ENCODE assay signal across 9 mouse cellular contexts in genomic region chr12:103995292-103996072, GRCm38 (mm10). TPM values are rescaled to one million over a fixed set of nuclear protein-coding genes. Genes with fewer than 3 reads are reported as not detected.
DNase-seq lines count a peak whose midpoint lies in the region; ATAC-seq and TF ChIP-seq lines count a peak whose summit lies in the region.
"Had no signal": no experiment of that assay in that cellular context is flagged by ENCODE, and none has a peak within 500 bp of the region (broad histone marks: within the 10 kb centered on the region; RNA-seq: fewer than 3 reads in every experiment).

No protein-coding gene starts in this region.

- ATAC-seq in G1E (ENCODE audit: extremely low read depth, insufficient number of reproducible peaks, low FRiP score, poor library complexity, severe bottlenecking): no peak
- peak; percentile 75 for ATAC-seq in kidney, embryonic 14.5 days (ENCODE audit: low FRiP score, low TSS enrichment)
- ATAC-seq in limb, embryonic 14.5 days (ENCODE audit: low FRiP score, low read depth): no peak
- ATAC-seq in neural tube, embryonic 12.5 days (ENCODE audit: low FRiP score, low read depth): peak; percentile 54; the same call in 1 of the 2 replicates

- 37% methylated on average over 5 of the region's 5 CpGs for WGBS in kidney, embryonic 14.5 days
- WGBS in limb, embryonic 14.5 days: 36% methylated on average over 5 of the region's 5 CpGs
- 47% methylated on average over 5 of the region's 5 CpGs for WGBS in neural tube, embryonic 12.5 days

- no peak overlapping the region for H3K27ac ChIP-seq in kidney, embryonic 14.5 days (ENCODE audit: low read depth, low read length)
- no peak overlapping the region for H3K27ac ChIP-seq in limb, embryonic 14.5 days (replicated peaks; ENCODE audit: low read depth, low read length)
- no peak overlapping the region for H3K27ac ChIP-seq in neural tube, embryonic 12.5 days
- H3K27ac ChIP-seq: heart, embryonic 13.5 days had no signal

- peaks cover 75% of the 10 kb centered on the region for H3K9me3 ChIP-seq in G1E (replicated peaks)
- no peaks in the 10 kb centered on the region for H3K9me3 ChIP-seq in kidney, embryonic 14.5 days (ENCODE audit: control insufficient read depth, low read length)
- no peaks in the 10 kb centered on the region for H3K9me3 ChIP-seq in limb, embryonic 14.5 days (ENCODE audit: control insufficient read depth, low read length)
- no peaks in the 10 kb centered on the region for H3K9me3 ChIP-seq in neural tube, embryonic 12.5 days
- H3K9me3 ChIP-seq: heart, embryonic 13.5 days had no signal

- no peak overlapping the region for H3K4me3 ChIP-seq in G1E (ENCODE audit: low read depth, low read length)
- no peak overlapping the region for H3K4me3 ChIP-seq in kidney, embryonic 14.5 days (ENCODE audit: low read length)
- no peak overlapping the region for H3K4me3 ChIP-seq in limb, embryonic 14.5 days (replicated peaks; ENCODE audit: low read length)
- H3K4me3 ChIP-seq in neural tube, embryonic 12.5 days: no peak overlapping the region
- H3K4me3 ChIP-seq: heart, embryonic 13.5 days had no signal

- DNase-seq in 3T3-L1 (ENCODE audit: low read depth, low spot score): peak; percentile 86
- no peak for DNase-seq in G1E (ENCODE audit: low spot score)
- DNase-seq in cerebellum, adult 11-12 months: peak; percentile 41
- peak; percentile 74 to 82 for DNase-seq in frontal cortex, postnatal 25 days (ENCODE audit: low spot score in 2 of 2)
- DNase-seq in limb, embryonic 14.5 days (ENCODE audit: low spot score): peak; percentile 40
- peak; percentile 36 for DNase-seq in thymus, postnatal 0 days (ENCODE audit: low spot score)

- no peak overlapping the region for H3K4me2 ChIP-seq in kidney, embryonic 14.5 days (replicated peaks; ENCODE audit: low read depth, low read length)
- no peak overlapping the region for H3K4me2 ChIP-seq in limb, embryonic 14.5 days (replicated peaks; ENCODE audit: low read depth, low read length, severe bottlenecking)
- H3K4me2 ChIP-seq in neural tube, embryonic 12.5 days (replicated peaks): no peak overlapping the region
- H3K4me2 ChIP-seq: heart, embryonic 13.5 days had no signal

- peak; percentile 53 for TF ChIP-seq CTCF in G1E (IDR thresholded peaks at IDR 0.05; ENCODE audit: low read depth, low read length)

- no peaks in the 10 kb centered on the region for H3K27me3 ChIP-seq in G1E (ENCODE audit: insufficient read depth, low read length)
- H3K27me3 ChIP-seq in kidney, embryonic 14.5 days (ENCODE audit: control insufficient read depth, insufficient read depth, low read length): no peaks in the 10 kb centered on the region
- no peaks in the 10 kb centered on the region for H3K27me3 ChIP-seq in limb, embryonic 14.5 days (ENCODE audit: control insufficient read depth, insufficient read depth, low read length)
- H3K27me3 ChIP-seq in neural tube, embryonic 12.5 days (replicated peaks): no peaks in the 10 kb centered on the region

- H3K36me3 ChIP-seq in G1E (replicated peaks): no peaks in the 10 kb centered on the region
- no peaks in the 10 kb centered on the region for H3K36me3 ChIP-seq in kidney, embryonic 14.5 days (ENCODE audit: control insufficient read depth, insufficient read depth, low read length)
- H3K36me3 ChIP-seq in limb, embryonic 14.5 days (ENCODE audit: control insufficient read depth, insufficient read depth, low read length): no peaks in the 10 kb centered on the region
- no peaks in the 10 kb centered on the region for H3K36me3 ChIP-seq in neural tube, embryonic 12.5 days
- H3K36me3 ChIP-seq: heart, embryonic 13.5 days had no signal

- H3K4me1 ChIP-seq in G1E (ENCODE audit: insufficient read depth, low read depth, low read length): no peaks in the 10 kb centered on the region
- no peaks in the 10 kb centered on the region for H3K4me1 ChIP-seq in kidney, embryonic 14.5 days (ENCODE audit: control insufficient read depth, insufficient read depth, low read length)
- no peaks in the 10 kb centered on the region for H3K4me1 ChIP-seq in limb, embryonic 14.5 days (ENCODE audit: control insufficient read depth, insufficient read depth, low read length)
- H3K4me1 ChIP-seq in neural tube, embryonic 12.5 days: no peaks in the 10 kb centered on the region
- H3K4me1 ChIP-seq: heart, embryonic 13.5 days had no signal

- no peak overlapping the region for H3K9ac ChIP-seq in kidney, embryonic 14.5 days (ENCODE audit: low read depth, low read length)
- no peak overlapping the region for H3K9ac ChIP-seq in limb, embryonic 14.5 days (ENCODE audit: low read depth, low read length, severe bottlenecking)
- no peak overlapping the region for H3K9ac ChIP-seq in neural tube, embryonic 12.5 days
- H3K9ac ChIP-seq: heart, embryonic 13.5 days had no signal

- no peak for TF ChIP-seq POLR2A in limb, embryonic 14.5 days (IDR thresholded peaks at IDR 0.05; ENCODE audit: borderline replicate concordance, extremely low read depth, insufficient read depth, insufficient read length)

RNA-seq across cellular contexts. Expression of gene Serpina11, which starts 5.7 kb away (rescaled TPM):
- not detected in 2 replicates for total RNA-seq in G1E (2014; fragmentation: Nextera tagmentation)
- total RNA-seq in G1E (2017): not detected in 2 replicates
- not detected in 2 replicates for polyA plus RNA-seq in G1E (2012)
- polyA plus RNA-seq in kidney, embryonic 14.5 days (2014; fragmentation: Nextera tagmentation; extraction: Ambion mirVana): not detected in 2 replicates
- polyA plus RNA-seq in limb, embryonic 14.5 days (2012; rRNA removed): not detected in 2 replicates
- polyA plus RNA-seq in limb, embryonic 14.5 days (2014; fragmentation: Nextera tagmentation; extraction: Ambion mirVana): not detected in 2 replicates
- polyA plus RNA-seq in neural tube, embryonic 12.5 days (2016; fragmentation: Nextera tagmentation; extraction: Ambion mirVana): not detected in 2 replicates
- polyA plus RNA-seq in thymus, postnatal 0 days (2015; fragmentation: Nextera tagmentation; extraction: Ambion mirVana): 0.34 and 0.40 TPM in 2 replicates
- polyA plus RNA-seq: heart, embryonic 13.5 days had no signal

RNA-seq across cellular contexts. Expression of gene Serpina9, which starts 18.1 kb away (rescaled TPM):
- not detected in 2 replicates for total RNA-seq in G1E (2014; fragmentation: Nextera tagmentation)
- total RNA-seq in G1E (2017): 0.38 TPM in 1 of 2 replicates, not detected in the other
- not detected in 2 replicates for polyA plus RNA-seq in G1E (2012)
- not detected in 2 replicates for polyA plus RNA-seq in kidney, embryonic 14.5 days (2014; fragmentation: Nextera tagmentation; extraction: Ambion mirVana)
- 0.16 and 0.22 TPM in 2 replicates for polyA plus RNA-seq in limb, embryonic 14.5 days (2012; rRNA removed)
- polyA plus RNA-seq in limb, embryonic 14.5 days (2014; fragmentation: Nextera tagmentation; extraction: Ambion mirVana): 0.10 TPM in 1 of 2 replicates, not detected in the other
- not detected in 2 replicates for polyA plus RNA-seq in neural tube, embryonic 12.5 days (2016; fragmentation: Nextera tagmentation; extraction: Ambion mirVana)
- 0.95 and 1.1 TPM in 2 replicates for polyA plus RNA-seq in thymus, postnatal 0 days (2015; fragmentation: Nextera tagmentation; extraction: Ambion mirVana)

RNA-seq across cellular contexts. Expression of gene Serpina1e, which starts 36.7 kb away (rescaled TPM):
- not detected in 2 replicates for total RNA-seq in G1E (2014; fragmentation: Nextera tagmentation)
- total RNA-seq in G1E (2017): 0.12 TPM in 1 of 2 replicates, not detected in the other
- not detected in 2 replicates for polyA plus RNA-seq in G1E (2012)
- 0.19 and 0.26 TPM in 2 replicates for polyA plus RNA-seq in kidney, embryonic 14.5 days (2014; fragmentation: Nextera tagmentation; extraction: Ambion mirVana)
- 0.28 and 0.36 TPM in 2 replicates for polyA plus RNA-seq in limb, embryonic 14.5 days (2012; rRNA removed)
- polyA plus RNA-seq in limb, embryonic 14.5 days (2014; fragmentation: Nextera tagmentation; extraction: Ambion mirVana): 0.19 TPM in 1 of 2 replicates, not detected in the other
- polyA plus RNA-seq in neural tube, embryonic 12.5 days (2016; fragmentation: Nextera tagmentation; extraction: Ambion mirVana): not detected in 2 replicates
- 0.38 and 0.69 TPM in 2 replicates for polyA plus RNA-seq in thymus, postnatal 0 days (2015; fragmentation: Nextera tagmentation; extraction: Ambion mirVana)

RNA-seq across cellular contexts. Expression of gene Serpina12, which starts 48.8 kb away (rescaled TPM):
- total RNA-seq in G1E (2014; fragmentation: Nextera tagmentation) (not detected in 2 replicates), G1E (2017) (0.05 and 0.06 TPM in 2 replicates)
- polyA plus RNA-seq in G1E (2012): not detected in 2 replicates
- not detected in 2 replicates for polyA plus RNA-seq in kidney, embryonic 14.5 days (2014; fragmentation: Nextera tagmentation; extraction: Ambion mirVana)
- 0.03 TPM in 1 of 2 replicates, not detected in the other for polyA plus RNA-seq in limb, embryonic 14.5 days (2012; rRNA removed)
- polyA plus RNA-seq in limb, embryonic 14.5 days (2014; fragmentation: Nextera tagmentation; extraction: Ambion mirVana): 0.06 TPM in 1 of 2 replicates, not detected in the other
- polyA plus RNA-seq in neural tube, embryonic 12.5 days (2016; fragmentation: Nextera tagmentation; extraction: Ambion mirVana): not detected in 2 replicates
- polyA plus RNA-seq in thymus, postnatal 0 days (2015; fragmentation: Nextera tagmentation; extraction: Ambion mirVana): 0.20 and 0.27 TPM in 2 replicates

Comparison
In these comparisons a context has a peak if more than half of its experiments do, and no peak if none do; other contexts are left out.
1. ATAC-seq: peak in kidney, embryonic 14.5 days (single experiment) and neural tube, embryonic 12.5 days (single experiment); none in G1E (single experiment) and limb, embryonic 14.5 days (single experiment).